Mouse (Mus musculus): Measurements from ENCODE around the gene Kncn. TPM values are rescaled to one million over a fixed set of nuclear protein-coding genes. Genes with fewer than 3 reads are reported as not detected.

Kncn gene
- not detected in 2 replicates for total RNA-seq (2017)

GRCm38 (mm10) chr4:115884022-115884421, at the start of gene Kncn:
Gene Kncn, plus strand, starts transcription at chr4:115884400.
- ATAC-seq (replicated peaks; ENCODE audit: low read depth, poor library complexity, severe bottlenecking): no peak

DNA sequence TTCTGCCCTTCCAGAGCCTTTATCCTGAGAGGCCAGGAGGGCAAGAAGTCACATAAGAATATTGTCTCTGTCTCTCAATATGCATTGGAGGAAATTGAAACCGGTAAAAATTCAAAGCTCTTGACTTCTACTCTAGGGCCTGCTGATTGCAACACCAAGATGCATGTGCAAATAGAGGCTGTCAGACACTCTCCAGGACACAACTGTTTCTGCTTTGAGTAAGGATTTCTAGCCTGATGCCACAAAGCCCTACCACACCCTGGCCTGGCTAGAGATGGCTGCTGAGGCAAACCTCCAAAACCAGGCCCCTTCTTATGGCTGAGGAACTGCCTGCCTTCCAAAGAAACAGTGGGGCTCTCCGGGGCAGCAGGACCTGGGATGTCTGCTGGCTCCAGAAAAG, 48.6 kb upstream of the Kncn start:
- no peak for ATAC-seq (replicated peaks; ENCODE audit: low read depth, poor library complexity, severe bottlenecking)

DNA sequence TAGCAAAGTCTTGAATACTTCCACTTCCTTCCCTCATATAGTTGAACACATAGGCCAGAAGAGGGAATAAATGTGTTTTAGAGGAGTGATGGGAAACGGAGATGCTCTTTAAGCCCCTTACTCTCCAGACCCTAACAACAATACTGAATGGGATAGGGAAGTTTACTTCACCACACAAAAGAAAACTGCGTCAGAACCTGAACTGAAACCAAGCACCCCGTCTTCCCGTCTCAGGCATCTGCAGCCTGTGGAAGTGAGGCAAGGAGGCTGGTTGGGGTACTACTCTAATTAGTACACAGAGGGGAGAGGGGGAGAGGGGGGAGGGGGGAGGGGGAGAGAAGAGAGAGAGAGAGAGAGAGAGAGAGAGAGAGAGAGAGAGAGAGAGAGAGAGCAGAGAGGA, 46.0 kb upstream of the Kncn start:
- ATAC-seq (replicated peaks; ENCODE audit: low read depth, poor library complexity, severe bottlenecking): peak; percentile 31

GRCm38 (mm10) chr4:115838696-115839641, 45.2 kb upstream of the Kncn start, which contains the start of gene Mknk1:
Gene Mknk1, plus strand, starts transcription at chr4:115839198.
- ATAC-seq (replicated peaks; ENCODE audit: low read depth, poor library complexity, severe bottlenecking): peak; percentile 94

GRCm38 (mm10) chr4:115839956-115840355, 44.2 kb upstream of the Kncn start:
- ATAC-seq (replicated peaks; ENCODE audit: low read depth, poor library complexity, severe bottlenecking): no peak

DNA sequence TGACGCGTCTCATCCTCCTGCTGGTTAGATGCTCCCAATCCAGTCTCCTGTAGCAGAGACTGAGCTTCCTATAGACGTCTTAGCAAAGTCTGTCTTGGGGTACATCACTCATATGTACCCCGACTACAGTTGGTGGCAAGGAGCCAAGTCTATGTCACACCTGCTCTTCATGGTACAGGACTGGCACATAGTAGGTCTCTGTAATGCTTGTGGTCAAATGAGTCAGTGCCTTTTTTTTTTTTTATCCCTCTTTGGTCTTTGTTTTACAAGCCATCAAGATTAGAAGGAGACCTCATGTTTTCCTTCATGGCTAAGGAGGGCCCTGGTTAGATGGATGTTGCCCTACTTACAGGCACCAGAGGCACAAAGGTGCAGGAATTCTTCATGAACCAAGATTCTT, 43.4 kb upstream of the Kncn start:
- ATAC-seq (replicated peaks; ENCODE audit: low read depth, poor library complexity, severe bottlenecking): no peak

DNA sequence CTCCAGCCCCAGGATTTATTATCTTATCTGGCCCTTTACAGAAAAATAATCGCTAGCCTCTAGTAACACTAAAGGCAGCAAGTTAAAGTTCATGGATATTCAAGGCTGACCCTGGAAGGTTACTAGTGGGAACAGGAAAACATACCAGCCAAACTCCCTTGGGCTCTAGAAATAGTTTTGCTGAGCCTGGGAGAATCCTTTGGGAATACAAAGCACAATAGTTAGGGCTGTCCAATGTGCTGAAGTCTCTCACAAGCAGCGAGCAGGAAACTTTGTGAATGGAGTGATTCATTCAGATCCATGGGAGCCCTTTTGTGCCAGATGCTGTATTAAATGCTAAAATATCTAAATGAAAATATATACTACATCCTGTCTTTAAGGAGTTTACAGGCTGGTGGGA, 37.5 kb upstream of the Kncn start:
- ATAC-seq (replicated peaks; ENCODE audit: low read depth, poor library complexity, severe bottlenecking): no peak

GRCm38 (mm10) chr4:115847377-115847776, 36.8 kb upstream of the Kncn start:
- ATAC-seq (replicated peaks; ENCODE audit: low read depth, poor library complexity, severe bottlenecking): peak; percentile 74

DNA sequence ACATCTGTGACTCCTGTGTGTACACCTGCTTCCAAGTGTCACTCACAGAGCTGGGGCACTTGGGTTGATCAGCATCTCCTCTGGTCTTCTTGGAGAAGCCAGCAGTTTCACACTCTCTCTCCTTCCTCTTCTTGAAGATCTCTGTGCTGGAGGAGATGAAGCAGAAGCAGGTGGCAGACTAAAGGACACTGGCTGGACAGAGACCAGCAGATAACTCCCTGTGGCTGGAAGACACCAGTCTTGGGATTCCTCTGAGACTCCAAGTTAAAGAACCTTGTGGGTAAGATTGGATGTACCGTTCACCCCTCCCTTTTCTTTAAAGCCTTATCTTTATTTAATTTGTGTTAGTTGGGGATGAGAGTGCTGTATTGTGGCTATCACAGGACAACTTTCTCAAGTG, 36.1 kb upstream of the Kncn start:
- peak; percentile 21; the same call in 1 of the 2 replicates for ATAC-seq (replicated peaks; ENCODE audit: low read depth, poor library complexity, severe bottlenecking)

DNA sequence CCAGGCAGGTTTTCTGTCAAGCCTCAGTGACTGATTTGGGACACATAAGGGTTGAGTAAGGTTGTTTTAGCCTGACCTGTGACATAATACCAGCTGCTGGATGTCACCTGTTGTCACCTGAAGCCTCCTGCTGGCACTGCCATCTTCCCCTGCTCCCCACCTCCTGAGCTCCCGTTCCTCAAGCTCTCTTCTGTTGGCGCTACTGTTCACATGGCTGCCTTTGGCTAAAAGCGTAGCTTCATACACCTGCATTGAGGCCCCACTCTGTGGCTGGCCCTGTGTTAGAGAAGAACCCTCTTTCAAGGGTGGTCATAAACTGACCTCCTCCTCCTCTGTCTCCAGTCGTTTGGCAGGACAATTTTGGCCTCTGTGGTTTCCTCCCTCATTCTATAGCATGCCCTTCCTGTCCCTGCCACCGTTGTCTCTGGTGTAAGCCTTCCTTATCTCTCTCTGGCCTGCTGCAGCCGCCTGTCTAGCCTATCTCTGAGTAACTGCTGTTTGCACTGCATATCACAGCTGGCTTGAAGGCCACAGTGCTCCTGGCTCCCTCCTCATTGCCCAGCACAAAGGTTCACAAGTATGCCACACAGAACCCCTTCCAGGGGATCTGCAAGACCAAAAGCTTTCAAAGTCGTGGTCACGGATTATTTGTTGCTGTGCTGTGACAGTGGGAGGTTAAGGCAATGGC, 35.1 kb upstream of the Kncn start:
- peak; percentile 86 for ATAC-seq (replicated peaks; ENCODE audit: low read depth, poor library complexity, severe bottlenecking)

DNA sequence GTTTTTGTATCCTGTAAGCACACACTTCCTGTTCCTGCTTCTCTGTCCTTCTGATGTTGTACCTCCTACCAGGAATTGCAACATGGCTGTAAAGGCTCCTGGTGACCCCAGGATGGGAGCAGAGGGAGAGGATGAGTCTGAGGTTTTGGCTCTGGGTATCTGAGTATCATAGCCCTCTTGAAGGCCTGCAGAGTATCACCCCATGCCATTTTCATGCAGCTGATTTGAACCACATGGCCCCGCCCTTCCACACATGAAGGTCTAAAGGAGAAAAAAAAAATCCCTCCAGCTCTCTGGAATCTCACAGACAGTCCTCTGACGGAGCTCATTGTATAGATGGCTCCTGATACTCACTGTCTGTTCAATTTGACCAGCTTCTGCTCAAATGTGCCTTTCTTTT, 34.1 kb upstream of the Kncn start:
- ATAC-seq (replicated peaks; ENCODE audit: low read depth, poor library complexity, severe bottlenecking): no peak

DNA sequence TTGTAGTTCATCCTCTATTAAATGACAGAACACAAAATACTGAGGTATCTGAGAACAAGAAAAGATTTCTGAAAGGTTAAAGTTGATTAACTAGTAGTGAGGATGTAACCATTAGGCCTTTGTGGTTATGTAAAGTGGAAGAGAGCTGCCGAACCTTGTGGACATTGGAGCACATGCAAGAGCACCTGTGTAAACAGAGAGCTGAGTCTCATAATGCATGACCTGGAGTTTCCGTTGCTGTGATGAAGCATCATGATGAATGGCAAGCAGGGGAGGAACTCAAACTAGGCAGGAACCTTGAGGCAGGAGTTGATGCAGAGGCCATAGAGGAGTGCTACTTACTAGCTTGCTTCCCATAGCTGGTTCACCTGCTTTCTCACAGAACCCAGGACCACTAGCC, 33.6 kb upstream of the Kncn start:
- no peak for ATAC-seq (replicated peaks; ENCODE audit: low read depth, poor library complexity, severe bottlenecking)

GRCm38 (mm10) chr4:115851569-115851968, 32.6 kb upstream of the Kncn start:
- ATAC-seq (replicated peaks; ENCODE audit: low read depth, poor library complexity, severe bottlenecking): no peak

- ATAC-seq (replicated peaks; ENCODE audit: low read depth, poor library complexity, severe bottlenecking): peak; percentile 46
Observed at GRCm38 (mm10) chr4:115855100-115855499, 29.1 kb upstream of the Kncn start.

DNA sequence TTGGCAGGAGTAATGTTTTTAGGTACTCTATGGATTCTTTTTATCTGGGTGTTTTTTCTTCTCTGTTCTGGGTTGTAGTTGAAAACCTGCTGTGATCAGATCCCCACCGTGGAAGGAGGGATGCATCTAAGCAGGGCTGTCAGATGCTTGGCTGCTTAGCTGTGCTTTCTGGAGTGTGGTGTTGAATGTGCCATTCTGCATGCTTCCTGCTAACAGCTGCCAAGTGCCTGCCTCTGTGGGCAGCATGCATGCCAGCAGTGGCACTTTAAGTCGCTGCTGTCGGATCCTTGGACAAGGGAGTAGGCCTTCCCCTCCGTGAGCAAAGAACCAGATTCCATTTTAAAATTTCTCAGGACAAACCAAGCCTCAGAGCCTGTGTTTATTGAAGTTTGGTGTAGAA, 28.6 kb upstream of the Kncn start:
- no peak for ATAC-seq (replicated peaks; ENCODE audit: low read depth, poor library complexity, severe bottlenecking)

DNA sequence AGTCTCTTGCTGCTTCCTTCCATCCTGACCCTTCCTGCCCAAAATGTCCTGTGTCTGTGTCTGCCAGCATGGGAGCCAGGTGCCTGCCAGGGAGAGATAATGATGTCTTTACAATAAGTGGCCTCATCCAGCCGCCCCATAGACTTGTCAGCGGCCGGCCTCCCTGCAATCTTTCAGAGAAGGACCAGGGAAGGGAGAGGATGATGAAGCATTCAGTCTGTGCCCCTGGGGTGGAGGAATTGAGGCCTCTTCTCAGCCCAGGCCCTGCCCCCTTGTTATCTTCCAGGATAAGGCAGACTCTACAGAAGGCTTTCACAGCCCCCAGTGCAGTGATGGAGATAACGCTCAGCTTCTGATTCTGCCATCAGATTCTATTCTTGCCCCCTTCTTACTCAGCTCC, 27.9 kb upstream of the Kncn start:
- ATAC-seq (replicated peaks; ENCODE audit: low read depth, poor library complexity, severe bottlenecking): 0 out of 2 replicates have a peak, but pooled peaks have one; percentile 3

GRCm38 (mm10) chr4:115857293-115857883, 26.8 kb upstream of the Kncn start:
- peak; percentile 92 for ATAC-seq (replicated peaks; ENCODE audit: low read depth, poor library complexity, severe bottlenecking)

- ATAC-seq (replicated peaks; ENCODE audit: low read depth, poor library complexity, severe bottlenecking): no peak
Observed at GRCm38 (mm10) chr4:115863352-115863751, 20.8 kb upstream of the Kncn start.

DNA sequence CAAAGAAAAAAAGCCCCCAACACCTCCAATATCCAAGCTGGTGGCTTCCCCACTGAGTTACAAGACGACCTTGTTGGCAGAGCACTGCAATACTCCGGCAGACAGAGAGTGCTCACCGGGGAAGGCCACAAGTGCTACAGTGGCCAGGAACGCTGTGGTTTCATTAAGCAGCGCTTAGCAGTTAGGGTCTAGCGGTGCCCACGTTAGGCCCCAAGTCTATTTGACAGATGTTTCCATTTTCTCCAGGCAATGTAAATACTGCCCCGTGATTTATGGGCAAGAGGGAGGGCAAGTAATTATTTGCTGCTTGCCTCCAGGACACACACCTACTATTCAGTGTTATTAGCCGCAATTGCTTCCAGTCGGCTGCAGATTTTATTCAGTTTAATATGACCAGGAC, 20.3 kb upstream of the Kncn start:
- ATAC-seq (replicated peaks; ENCODE audit: low read depth, poor library complexity, severe bottlenecking): no peak

- ATAC-seq (replicated peaks; ENCODE audit: low read depth, poor library complexity, severe bottlenecking): no peak
Observed at GRCm38 (mm10) chr4:115869512-115870210, 14.5 kb upstream of the Kncn start.

Measured in common myeloid progenitor, adult 5-6 weeks (primary cell).